13 mouse cellular contexts compared by ENCODE assay signal in genomic region chr4:59338896-59339535, GRCm38 (mm10).
"Had no signal": no experiment of that assay in that cellular context is flagged by ENCODE, and none has a peak within 500 bp of the region (broad histone marks: within the 10 kb centered on the region; RNA-seq: fewer than 3 reads in every experiment).

No protein-coding gene starts in this region.

- H3K4me1 ChIP-seq: neural tube, embryonic 12.5 days had no signal

- DNase-seq: kidney, adult 11 months; kidney, adult 9 months; kidney, postnatal 36 days; layer of hippocampus, adult 9-11 months; layer of hippocampus, postnatal 36 days; lung, postnatal 14 days; right cerebral cortex, postnatal 4 days; thymus, adult 18-20 months had no signal

- H3K4me3 ChIP-seq: limb, embryonic 15.5 days; liver, embryonic 12.5 days; lung, embryonic 15.5 days; midbrain, embryonic 13.5 days; neural tube, embryonic 12.5 days had no signal
